Mouse (Mus musculus) CH12.LX (cell line): Measurements from ENCODE around the gene Vmn1r220.

Experiments
- CTCF ChIP-seq, 2 experiments: IDR thresholded peaks in 1 of 2; conservative IDR thresholded peaks in 1 of 2; 2 replicates each; pipeline ENCODE4 v1.5.1; 2011 to 2012; ENCODE audit warnings: low read depth in 2 of 2, low read length in 2 of 2, improper control_type of control experiment in 1 of 2, inconsistent platforms in 1 of 2, mild to moderate bottlenecking in 1 of 2, moderate library complexity in 1 of 2
- ETS1 ChIP-seq: conservative IDR thresholded peaks from 2 replicates; pipeline ENCODE4 v1.6.1; 2012; ENCODE audit warnings: low read depth, mild to moderate bottlenecking, inconsistent platforms, low read length, improper control_type of control experiment, moderate library complexity
- GABPA ChIP-seq: IDR thresholded peaks from 2 replicates; pipeline ENCODE4 v1.6.1; 2012; ENCODE audit warnings: low read depth, low read length, improper control_type of control experiment, inconsistent platforms; ENCODE audit not compliant: insufficient replicate concordance
- JUND ChIP-seq: conservative IDR thresholded peaks from 2 replicates; pipeline ENCODE4 v1.6.1; 2011; ENCODE audit warnings: low read depth, low read length, improper control_type of control experiment
- MAFK ChIP-seq: IDR thresholded peaks from 2 replicates; pipeline ENCODE4 v1.6.1; 2011; ENCODE audit warnings: low read length, improper control_type of control experiment; ENCODE audit not compliant: insufficient replicate concordance
- MAX ChIP-seq: IDR thresholded peaks from 2 replicates; pipeline ENCODE4 v1.6.1; 2011; ENCODE audit warnings: low read length, improper control_type of control experiment
- NELFE ChIP-seq: IDR thresholded peaks from 2 replicates; pipeline ENCODE4 v1.6.1; 2011; ENCODE audit warnings: low read depth, low read length, improper control_type of control experiment
- POLR2A ChIP-seq: IDR thresholded peaks from 2 replicates; pipeline ENCODE4 v1.6.1; 2011; ENCODE audit warnings: low read depth, mild to moderate bottlenecking, improper control_type of control experiment, low read length
- POLR2AphosphoS2 ChIP-seq: IDR thresholded peaks from 2 replicates; pipeline ENCODE4 v1.6.1; 2011; ENCODE audit warnings: low read depth, low read length, improper control_type of control experiment
- RAD21 ChIP-seq: IDR thresholded peaks from 2 replicates; pipeline ENCODE4 v1.6.1; 2011; ENCODE audit warnings: low read depth, mild to moderate bottlenecking, low read length, improper control_type of control experiment, moderate library complexity
- USF1 ChIP-seq: IDR thresholded peaks from 2 replicates; pipeline ENCODE4 v1.6.1; 2014; ENCODE audit warnings: low read depth, mild to moderate bottlenecking, inconsistent platforms, low read length, improper control_type of control experiment
- ZNF384 ChIP-seq: IDR thresholded peaks from 2 replicates; pipeline ENCODE4 v1.6.1; 2012; ENCODE audit warnings: low read depth, low read length, improper control_type of control experiment, inconsistent platforms

DNA sequence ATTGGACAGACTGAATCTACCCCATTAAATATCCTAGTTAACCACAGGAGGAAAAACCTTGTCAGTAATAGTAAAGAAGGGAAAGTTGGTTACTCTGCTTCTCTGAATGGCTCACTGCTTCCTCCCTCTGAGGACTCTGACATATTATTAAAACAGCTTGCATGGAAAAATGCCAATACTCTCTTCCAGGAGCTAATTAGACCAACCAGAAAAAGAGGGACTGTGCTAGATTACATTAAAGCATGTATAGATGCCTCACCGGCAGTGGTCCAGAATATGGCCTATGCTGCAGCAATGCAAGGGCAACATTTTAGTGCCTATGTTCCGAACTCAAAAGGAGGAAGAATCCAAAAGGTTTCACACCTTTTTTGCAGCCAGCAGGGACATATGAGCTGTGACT is 48.9 kb downstream of the Vmn1r220 start:
- TF ChIP-seq POLR2A (no peak), CTCF (conservative IDR thresholded peaks at IDR 0.05 in 1 of 2, IDR thresholded peaks at IDR 0.05 in 1 of 2; ENCODE audit: low read depth in 2 of 2, low read length in 2 of 2) (no peak), USF1 (no peak), JUND (no peak), POLR2AphosphoS2 (no peak), MAFK (no peak), MAX (no peak), ZNF384 (no peak), ETS1 (no peak), NELFE (no peak), RAD21 (no peak), GABPA (no peak)
